Mouse (Mus musculus) brain, embryonic 18.5 days (tissue): ENCODE data around the gene Fgd3.

Source experiments
- DNase-seq: peaks from one replicate; pipeline ENCODE4 v3.0.0-alpha.2; 2012; ENCODE audit warnings: low read depth, low spot score

The Fgd3 gene

DNA sequence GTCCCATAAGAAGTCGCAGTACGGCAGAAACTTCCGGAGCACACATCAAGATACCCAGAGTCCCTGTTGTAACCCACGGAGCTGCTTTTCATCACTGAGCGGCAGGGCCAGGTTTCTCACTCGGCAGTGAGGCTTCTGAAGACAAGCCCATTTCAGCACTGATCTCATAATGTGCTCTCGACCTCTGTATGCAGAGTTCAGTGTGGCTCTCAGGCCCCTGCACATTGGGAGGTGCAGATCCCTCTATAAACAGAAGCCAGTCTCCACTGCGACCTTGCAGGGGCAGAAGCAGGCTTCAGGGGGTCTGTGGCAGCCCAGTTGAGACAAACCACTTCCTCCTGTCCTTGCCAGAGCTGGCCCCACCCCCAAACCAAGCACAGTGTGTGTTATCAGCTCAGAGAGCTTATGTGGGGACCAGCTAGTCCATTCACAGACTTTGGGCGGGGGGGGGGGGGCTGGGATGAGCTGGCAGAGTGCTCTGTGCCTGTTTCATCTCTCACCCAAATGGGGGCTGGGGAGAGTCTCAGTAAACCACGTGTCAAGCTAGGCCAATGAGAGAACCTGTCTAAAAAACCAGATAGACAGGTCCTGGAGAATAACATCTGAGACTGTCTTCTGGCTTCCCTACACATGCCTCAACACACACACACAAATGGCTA is 12.7 kb downstream of the Fgd3 start:
- DNase-seq, result no peak

DNA sequence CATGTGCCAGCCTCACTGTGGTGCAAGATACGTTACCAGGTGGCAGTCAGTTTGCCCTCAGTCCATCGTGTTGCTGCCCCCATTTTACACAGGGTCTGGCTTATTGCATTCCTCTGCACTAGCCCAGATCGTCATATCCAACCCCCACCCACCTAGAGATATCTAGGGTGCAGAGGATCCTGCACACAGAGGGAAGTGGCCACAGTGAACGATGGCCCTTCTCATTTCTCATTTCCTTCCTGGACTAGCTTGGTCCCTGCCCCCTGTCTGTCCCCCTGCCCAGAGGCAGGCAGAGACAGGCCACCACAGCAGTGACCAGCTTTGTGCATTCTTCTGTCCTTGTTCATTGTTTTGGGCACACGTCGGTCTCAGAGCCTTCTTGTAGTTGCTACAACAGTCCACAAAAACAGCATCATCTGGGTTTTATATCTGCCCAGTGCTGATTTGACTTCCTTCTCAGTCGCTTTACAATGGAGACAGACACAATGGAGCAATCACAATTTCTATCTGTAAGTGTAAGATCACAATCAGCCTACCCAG is 13.3 kb downstream of the Fgd3 start:
- no peak for DNase-seq

DNA sequence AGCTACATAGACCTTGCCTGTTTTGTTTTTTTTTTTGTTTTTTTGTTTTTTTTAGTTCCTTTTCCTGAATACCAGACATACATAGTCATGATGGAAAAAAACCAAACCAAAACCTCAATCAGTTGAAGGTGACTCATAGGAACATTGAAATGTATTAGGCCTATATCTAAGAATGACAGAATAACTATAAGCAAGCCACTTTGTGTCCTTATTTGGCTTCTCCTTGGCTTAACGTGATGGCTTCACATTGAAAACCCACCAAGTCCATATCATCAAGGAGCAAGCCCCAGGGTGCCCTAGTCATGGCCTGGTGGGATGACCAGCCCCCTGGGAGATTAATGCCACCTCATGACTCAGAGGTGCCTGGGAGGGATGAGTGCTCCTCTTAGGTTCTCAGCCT is 19.3 kb downstream of the Fgd3 start:
- no peak for DNase-seq

DNA sequence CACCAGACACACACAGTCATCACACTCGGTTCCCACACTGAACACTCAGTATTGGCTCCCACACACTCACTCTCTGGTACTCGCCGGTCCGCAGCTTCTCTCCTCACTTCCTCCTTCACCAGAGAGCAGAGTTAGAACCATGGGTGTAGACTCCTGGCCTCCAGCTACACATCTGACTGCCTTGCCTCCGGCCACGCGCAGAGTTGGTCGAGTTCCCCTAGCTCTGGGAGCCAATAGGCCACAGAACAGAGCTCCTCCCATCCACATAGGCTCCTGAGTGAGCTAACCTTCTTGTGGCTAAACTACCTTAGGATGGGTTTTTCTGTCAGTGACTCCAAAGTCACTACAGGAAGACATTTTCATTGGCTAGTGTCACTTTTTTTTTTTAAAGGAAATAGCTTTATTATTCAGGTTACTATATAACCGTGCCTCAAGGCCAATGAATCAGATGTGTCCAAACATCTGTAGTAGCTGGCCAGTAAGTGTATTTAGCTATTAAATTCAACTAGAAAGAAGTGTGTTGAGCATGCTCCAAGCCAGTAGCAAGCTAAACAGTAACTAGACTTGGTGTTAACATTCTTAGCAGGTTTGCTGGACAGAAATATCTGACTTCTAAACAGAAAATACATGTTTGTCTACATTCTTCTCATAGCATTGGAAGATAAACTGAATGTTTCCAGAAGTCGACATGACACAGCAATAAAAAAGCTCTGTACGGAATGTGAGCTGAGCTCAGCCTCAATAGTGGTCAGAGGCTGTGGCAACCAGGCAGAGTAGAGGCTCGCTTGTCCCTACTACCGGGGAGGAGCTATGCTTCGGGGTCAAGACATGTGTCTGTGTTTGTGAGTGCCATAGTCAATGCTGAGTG is 21.4 kb downstream of the Fgd3 start:
- DNase-seq, result no peak

DNA sequence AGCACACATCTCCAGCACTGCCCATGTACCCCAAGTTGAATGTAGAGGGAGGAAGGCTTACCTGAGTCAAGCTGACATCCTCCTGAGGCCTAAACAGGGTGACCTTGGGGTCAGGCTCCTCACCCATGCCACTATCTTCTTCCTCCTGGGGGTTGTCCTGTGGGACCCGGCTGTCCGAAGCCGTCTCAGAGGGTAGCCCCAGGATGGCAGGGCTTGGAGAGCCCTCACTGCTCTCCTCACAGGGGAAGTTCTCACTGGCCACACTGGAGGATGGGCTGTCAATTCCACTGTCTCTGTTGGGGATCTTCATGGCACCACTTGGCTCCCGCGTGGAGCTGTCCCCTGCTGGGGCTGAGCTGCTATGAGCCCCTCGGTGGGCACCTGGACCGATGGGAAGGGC is 23.8 kb downstream of the Fgd3 start:
- no peak for DNase-seq

DNA sequence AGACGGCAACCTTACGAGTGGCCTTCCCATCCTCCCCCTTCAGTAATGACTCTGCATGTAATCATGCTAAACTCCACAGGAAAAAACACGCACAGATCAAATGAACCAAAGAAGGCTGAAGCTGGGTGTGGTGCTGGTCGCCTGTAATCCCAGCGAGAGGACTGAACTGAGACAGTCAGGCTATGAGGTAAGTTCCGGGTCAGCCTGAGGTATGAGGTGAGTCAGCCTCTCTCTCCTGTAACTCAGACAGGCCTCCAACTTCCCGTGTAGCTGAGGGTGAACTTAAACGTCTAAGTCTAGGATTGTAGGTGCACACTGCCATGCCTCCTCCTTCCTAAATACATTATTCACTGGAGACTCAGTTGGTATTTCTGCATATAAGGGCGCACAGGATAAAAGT is 26.0 kb downstream of the Fgd3 start:
- no peak for DNase-seq

DNA sequence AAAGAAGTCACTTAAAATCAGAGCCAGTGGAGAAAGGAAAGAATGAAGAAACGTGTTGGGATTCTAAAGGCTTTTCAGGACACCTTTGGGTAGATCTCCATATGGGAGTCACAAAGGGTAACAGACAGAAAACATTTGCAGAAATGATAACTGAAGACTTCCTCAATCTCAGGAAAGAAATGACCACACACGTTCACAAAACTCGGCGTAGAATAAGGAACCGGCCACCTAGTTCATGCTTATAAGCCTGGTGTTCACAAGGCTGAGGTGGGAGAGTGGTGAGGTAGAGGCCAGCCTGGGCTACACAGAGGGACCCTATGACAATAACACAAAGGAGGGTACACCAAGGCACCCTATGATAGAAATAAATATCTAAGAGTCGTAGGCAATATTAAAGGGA is 28.2 kb downstream of the Fgd3 start:
- no peak for DNase-seq

DNA sequence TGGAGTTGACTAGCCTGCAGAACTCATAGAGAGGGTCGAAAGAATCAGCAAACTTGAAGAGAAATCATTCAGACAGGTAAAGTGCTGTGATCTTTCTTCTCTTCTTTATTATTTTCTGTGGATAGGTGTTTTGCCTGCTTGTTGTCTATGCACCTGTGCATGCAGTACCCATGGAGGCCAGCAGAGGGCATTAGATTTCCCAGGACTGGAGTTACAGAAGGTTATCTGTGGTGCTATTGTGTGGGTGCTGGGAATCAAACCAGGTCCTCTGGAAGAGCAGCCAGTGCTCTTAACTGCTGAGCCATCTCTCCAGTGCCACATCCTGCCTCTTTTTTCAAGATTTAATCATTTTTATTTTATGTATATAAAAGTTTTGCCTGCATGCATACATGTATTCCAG is 28.7 kb downstream of the Fgd3 start:
- no peak for DNase-seq

DNA sequence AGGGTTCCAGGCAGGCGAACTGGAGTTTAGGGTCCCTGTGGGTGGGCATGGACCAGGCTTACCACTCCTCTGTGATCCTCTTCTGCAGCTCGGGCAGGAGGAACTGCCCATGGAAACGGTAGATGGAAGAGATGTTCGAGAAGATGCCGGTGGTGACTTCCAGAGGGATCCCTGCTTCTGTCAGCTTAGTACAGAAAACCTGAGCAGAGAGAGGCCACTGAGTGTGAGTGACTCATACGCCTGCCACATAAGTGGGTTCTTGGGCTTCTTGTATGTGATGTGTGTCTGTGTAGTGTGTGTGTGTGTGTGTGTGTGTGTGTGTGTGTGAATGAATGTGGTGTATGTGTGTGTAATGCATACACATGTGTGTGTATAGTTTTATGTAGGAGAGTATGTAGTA is 32.9 kb downstream of the Fgd3 start:
- no peak for DNase-seq

DNA sequence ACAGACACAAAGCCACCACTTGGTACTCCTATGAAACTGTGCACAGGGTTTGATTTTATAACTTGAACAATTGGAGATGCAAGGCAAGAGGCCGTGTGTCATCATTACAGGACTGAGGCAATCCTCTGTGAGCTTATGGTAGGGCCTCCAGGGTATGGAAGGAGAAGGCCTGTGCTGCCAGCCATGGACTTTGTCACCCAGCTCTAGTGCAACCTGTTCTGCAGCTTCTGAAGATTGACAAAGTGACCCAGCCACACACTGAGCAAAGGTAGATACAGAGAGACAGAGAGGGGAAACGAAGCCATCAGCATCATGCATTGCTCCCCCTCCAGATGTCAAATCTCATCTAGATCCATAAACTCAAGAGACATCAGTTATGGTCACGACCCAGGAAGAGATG is 33.4 kb downstream of the Fgd3 start:
- DNase-seq, result no peak

DNA sequence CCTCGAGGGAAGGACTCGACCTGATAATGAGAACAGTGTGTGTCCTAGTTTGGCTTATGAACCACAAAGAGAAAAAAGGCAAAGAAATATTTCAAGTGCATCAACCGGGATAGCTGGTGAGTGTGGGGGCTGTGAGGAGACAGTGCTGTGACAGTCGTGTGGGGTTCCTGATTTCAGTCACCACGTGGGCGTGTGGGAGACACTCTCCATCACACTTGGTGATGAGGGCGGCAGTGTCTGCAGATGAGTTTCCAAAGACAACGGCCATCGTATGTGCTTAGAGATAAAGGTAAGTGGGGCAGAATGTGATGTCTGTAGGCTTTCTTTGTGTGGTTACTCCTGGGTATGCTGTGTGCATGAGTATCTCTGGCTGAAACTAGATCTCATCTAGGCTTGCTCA is 36.4 kb downstream of the Fgd3 start:
- DNase-seq, result no peak

DNA sequence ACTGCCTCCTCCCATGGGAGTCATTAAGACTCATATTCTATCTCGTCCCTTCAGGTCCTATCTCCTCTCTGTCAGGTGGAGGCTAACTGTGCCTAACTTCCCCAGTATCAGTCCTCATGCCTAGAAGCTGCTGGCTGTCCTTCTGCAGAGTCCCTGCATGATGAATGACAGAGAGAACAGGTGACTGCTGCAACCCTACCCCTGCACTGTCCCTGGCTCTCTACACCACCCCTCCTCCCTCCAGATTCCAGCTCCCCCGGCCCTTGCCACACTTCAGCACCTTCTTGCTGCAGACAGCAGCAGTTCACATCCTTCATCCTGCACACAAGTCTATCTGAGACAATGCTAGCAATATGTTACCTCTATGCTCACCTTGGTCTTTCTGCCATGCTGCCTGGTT is 37.9 kb downstream of the Fgd3 start:
- no peak for DNase-seq

DNA sequence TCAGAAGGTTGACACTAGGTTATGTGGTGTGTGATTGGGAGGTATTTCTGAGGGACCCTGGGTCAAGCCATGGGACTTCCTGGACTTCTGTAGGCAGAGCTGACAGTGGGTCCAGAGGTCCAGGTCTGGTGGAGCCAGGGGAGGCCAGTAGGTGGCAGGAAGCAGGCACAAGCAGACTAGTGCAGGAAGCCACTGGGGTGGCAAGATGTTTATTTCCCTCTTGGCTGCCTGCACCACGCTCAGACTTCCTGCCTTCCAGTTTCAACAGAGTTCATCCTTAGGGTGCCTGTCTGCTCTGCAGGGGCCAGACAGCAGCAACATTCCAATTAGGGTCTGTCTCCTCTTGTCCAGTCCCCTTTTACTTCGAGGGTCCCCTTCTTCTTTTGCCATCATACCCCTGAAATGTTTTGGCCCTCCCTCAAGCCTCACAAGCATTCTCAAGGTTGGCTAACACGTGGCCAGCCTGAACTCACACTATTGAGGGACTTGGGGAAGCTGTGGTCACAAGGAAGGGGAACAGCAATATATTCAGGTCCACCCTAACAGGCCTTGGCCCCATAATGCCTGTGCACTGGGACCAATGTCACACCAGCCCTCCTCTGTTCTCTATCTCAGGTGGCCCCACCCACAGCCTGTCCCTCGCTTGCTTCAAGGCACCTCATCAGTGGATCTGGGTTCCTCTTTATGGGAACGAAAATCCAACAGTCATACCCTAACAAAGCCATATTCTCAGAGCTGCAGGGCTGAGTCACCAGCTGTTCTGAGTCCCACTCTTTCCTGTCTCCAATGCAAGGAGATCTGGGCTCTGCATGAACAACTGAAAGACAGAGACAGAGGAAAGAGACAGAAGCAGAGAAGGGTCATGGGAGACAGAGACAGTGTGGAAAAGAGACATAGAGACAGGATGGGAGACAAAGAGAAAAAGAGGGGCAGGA is 48.0 kb downstream of the Fgd3 start:
- no peak for DNase-seq

DNA sequence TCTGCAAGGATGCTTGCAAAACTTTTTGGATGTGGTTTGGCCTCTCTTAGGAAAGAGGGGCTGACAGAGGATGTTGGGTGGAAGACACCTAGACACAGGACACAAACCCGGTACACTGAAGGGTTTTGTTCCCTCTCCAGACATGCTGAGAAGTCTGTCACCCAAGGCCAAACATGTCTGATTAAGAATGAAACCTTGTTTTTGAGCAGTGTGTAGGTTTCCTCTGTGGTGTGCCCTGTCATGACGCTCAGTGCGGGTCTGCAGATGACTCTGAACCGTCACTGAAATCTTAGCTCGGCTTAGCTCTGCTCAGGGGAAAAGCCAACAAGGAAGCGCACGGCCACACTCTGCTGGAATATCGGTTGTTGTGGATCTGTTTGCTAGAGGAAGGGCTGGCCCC is 49.6 kb downstream of the Fgd3 start:
- DNase-seq, result no peak

DNA sequence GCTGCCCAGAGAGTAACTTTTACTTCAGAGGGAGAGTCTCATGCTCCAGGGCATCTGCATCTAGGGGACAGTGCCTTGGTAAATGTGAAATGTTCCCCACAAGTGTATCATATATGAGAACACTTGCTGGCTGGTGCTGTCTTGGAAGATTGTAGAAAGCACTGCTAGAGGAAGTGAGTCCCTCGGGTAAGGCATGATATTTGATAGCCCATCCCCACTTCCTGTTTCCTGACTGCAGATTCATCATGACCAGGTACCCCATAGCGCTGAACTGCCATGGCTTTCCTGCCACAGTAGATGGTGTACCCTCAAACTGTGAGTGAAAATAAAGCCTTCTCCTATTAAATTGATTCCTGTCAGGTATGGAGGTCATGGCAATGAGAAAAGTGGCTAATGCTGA is 52.5 kb downstream of the Fgd3 start:
- no peak for DNase-seq

DNA sequence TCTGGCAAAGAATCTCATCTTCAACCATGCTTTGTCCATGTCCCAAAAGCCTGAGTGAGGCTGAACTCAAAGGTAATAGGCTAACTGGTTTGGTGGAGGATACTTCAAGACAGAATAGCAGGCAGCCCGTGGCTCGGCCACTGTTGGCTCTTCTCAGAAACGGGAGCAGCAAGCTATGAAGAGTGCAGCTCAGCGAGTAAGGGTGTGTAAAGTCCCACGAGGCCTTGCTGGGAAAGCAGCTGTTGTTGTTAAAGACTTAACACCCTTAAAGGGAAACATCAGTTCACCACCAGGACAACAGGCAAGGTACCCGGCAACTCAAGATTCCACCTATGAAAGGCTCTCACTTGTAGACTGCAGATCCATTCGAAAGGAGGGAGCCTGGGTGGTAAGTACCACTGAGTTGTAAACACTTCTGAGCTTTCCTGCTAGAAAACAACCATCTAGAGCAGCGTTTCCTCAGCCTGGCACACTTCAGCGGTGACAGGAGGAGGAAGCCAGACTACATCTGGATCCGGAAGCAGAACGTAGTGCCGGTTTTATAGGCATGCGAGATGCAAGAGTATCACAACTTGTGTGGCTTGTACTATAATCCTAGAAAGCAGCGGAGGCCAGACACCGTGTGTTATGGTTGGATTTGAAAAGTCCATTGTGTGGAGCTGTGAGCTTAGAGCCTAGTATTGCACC is 59.9 kb downstream of the Fgd3 start:
- no peak for DNase-seq

DNA sequence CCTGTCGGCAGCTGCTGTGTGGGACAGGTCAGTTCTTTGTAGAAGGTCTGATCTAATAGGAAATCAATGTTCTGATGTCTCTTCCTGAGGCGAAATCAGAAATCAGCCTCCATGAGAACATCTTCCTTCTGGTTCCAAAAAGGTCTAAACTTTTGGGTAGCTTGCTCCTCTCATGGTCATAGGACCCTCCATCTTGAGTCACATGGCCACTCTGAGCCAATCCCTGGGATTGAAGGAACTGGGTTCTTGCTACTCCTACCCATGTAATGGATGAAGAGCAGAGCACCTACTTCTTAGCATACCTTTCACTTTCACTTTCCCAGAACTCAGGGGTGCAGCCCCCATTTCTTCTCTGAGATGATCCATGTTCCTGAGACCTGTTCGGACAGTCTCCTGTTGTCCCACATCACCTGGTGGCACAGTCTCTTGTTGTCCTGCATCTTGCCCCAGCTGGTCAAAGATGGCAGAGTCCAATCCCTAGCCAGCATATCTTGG is 62.2 kb downstream of the Fgd3 start:
- no peak for DNase-seq

DNA sequence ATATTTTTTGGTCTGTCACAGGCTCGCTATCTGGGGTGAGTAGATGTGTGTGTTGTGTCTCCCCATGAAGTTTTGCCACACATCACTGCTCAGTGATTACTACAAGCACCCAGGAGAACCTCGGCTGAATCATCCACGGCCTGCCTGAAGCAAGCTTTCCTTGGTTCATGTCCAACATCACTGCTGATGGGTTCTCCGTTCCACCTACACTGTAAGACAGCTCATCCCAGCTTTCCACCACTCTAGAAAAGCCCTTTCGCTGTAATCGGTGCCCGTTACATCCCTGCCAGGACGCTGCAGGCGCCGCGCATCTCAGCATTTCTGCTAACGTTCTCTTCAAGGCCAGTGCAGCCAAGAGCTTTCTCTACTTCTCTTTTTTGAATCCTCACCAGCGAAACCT is 67.4 kb downstream of the Fgd3 start:
- DNase-seq, result no peak

DNA sequence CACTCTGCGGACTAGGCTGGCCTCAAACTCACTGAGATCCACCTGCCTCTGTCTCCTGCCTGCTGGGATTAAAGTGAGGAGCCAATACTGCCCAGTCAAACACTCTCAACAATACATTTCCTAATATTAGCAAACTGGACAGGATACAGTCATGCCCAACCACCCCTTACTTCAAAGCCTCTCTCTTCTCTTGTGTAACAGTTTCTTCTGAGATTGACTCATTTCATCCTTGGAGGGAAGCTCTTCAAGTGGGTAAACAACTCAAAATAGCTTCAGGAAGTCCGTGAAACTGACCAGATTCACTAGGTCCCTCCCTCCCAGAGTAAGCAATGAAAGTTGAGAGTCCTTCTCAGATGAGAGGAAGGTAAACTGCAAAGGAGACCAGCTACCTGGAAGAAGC is 68.0 kb downstream of the Fgd3 start:
- DNase-seq, result no peak

DNA sequence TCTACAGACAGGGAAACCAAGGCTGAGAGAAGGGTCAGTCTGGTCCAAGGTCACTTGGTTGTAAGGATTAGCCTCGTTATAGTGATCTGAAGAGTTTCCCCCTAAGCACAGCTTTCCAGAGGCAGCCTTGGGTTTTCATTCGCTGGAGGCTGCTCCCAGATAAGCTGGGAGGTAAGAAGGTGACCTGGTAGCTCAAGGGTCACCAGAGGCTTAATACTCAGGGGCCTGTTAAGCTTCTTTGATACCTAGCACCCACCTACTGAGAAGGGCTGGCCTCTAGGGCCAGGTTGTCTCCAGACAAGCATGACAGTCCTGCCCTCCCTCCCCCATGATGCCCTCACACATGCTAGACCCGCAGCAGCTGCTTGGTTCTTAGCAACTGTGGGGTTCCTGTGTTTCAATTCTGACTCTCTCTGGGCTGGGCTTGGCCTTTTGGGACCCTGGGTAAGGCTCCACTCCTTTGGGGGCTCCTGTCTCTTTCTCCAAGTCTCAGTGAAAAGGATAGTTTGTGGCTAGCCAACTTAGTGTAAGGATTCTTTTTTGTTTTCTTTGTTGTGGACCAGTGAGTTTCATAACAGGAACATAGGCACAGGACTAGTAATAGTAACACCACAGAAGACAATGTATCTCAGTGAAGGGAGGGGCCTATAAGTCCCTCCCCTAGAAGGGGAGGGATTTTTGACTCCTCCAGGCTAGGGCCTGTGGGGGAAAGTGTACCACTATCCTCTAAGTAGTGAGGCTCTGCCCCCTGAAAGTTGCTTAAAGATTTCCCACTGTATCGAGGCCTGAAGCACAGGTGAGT is 69.2 kb downstream of the Fgd3 start:
- no peak for DNase-seq
